Mouse (Mus musculus) brain, embryonic 14.5 days (tissue): ENCODE measurements around the gene Babam1. TPM values are rescaled to one million over a fixed set of nuclear protein-coding genes. Genes with fewer than 3 reads are reported as not detected.

Experiments
- DNase-seq: peaks from one replicate; pipeline ENCODE4 v3.0.0-alpha.2; 2011; ENCODE audit warnings: low read depth
- CTCF ChIP-seq: fragments of 200-500 bp; IDR thresholded peaks from 2 replicates; pipeline ENCODE4 v1.5.1; 2012; ENCODE audit warnings: inconsistent platforms, mild to moderate bottlenecking, moderate library complexity, borderline replicate concordance; ENCODE audit not compliant: insufficient read depth, insufficient read length; ENCODE audit errors: extremely low read depth
- POLR2A ChIP-seq: fragments of 200-500 bp; IDR thresholded peaks from 2 replicates; pipeline ENCODE4 v1.6.1; 2012; ENCODE audit warnings: mild to moderate bottlenecking, inconsistent platforms, borderline replicate concordance; ENCODE audit not compliant: poor library complexity, insufficient read depth, insufficient read length, severe bottlenecking; ENCODE audit errors: extremely low read depth
- polyA plus RNA-seq: library from polyadenylated mRNA; depleted of rRNA; stranded (reverse); fragments of >200 nt; gene quantifications from 2 replicates; pipeline ENCODE4 v1.2.3, GENCODE M21; 2012

The Babam1 gene
- polyA plus RNA-seq, 1 experiment, result 115 TPM

DNA sequence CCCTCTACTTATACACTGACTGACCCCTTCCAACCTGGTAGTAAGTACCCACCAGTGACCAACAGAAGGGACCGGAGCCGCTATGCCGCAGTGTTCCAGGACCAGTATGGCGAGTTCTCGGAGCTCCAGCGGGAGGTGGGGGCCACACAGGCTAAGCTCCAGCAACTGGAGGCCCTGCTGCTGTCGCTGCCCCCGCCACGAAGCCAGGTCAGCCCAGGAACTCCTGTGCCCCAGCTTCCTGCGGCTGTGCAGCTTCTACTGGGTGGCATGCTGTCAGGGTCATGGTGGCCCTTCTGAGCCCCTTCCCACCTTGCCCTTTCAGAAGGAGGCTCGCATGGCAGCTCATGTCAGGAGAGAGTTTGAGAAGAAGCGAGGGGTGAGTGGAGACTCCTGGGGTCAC, 24.2 kb upstream of the Babam1 start:
- DNase-seq, result no peak
- TF ChIP-seq POLR2A (no peak), CTCF (no peak)

GRCm38 (mm10) chr8:71373000-71373399, 23.7 kb upstream of the Babam1 start:
- TF ChIP-seq CTCF, result no peak
- TF ChIP-seq POLR2A, result no peak
- DNase-seq, result no peak

DNA sequence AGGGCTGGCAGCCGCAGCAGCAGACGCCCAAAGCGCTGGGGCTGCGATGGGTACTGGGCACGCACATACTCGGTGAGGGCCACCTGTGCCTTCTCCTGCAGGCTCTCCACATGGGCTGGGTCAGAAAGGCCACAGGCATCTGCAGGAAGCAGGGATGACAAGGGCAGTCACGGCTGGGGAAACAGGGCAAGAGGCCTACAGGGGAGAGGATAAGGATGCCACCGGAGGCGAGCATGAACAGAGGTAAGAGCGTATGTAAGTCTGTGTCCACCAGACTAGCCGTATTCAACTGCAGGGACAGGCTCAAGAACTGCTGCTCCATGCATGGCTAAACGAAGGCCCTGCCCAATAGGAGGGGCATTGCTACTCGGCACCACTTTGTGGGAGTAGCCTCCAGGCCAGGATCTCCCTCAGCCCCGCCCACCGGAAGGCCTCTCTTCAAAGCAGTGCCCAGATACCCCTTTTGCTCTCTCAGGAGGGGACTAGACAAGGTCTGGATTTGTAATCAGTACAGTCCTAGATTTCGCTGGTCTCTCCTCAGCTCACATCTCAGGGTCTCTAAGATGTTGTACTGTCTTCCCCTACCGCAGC, 21.9 kb upstream of the Babam1 start:
- no peak for DNase-seq
- TF ChIP-seq CTCF (no peak), POLR2A (no peak)

- TF ChIP-seq CTCF (no peak), POLR2A (0 out of 2 replicates have a peak, but pooled peaks have one; percentile 12)
- DNase-seq, result peak; percentile 82
Measured at GRCm38 (mm10) chr8:71375581-71376422, 20.9 kb upstream of the Babam1 start.

DNA sequence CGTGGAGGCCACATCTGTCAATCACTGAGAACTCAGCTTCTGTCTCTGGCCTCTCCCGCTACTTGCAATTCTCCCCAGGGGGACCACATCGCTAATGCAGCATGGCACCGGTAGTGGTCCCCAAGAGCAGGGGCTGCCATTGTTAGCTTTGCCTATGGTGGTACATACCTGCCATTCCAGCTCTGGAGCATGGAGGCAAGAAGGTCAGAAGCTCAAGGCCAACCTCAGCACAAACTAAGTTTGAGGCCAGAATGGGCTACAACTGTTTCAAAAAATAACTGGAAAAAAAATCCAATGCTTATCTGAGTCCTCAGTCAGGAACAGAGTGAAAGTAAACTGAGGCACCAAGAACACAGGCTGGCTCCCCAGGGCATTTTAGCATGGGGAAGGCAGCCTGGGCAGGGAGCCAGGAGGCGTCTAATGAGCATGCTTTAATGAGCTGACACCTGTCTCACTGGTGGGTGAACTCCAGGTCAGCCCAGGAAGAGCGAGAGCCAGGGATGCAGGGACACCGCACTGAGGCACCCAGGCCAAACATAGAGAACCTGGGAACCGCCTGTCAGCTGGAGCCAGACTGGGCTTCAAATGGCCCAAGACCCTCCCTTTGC, 20.1 kb upstream of the Babam1 start:
- TF ChIP-seq CTCF (no peak), POLR2A (no peak)
- DNase-seq, result peak; percentile 32

DNA sequence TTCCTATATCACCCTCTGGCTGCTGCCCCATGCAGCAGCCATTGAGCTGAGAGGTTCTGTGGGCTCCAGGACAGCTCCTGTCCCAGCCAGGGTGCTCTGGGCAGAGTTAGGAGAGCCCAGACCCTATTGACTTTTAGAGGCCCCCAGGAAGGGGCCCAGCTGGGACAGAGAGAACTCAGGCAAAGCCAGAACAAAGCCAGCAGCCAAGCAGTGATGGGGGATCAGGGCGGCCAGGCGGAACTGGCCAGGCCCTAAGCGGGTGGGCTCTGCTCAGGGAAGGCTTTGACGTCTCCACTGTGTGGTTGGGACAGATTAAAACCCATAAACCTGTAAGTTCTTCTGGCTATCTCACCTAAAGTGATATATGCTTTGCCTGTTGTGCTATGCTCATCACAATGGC, 17.7 kb upstream of the Babam1 start:
- DNase-seq, result no peak
- no peak for TF ChIP-seq POLR2A

GRCm38 (mm10) chr8:71379512-71380075, 17.1 kb upstream of the Babam1 start:
- DNase-seq, result no peak
- TF ChIP-seq POLR2A (no peak), CTCF (no peak)

GRCm38 (mm10) chr8:71380178-71381171, 16.2 kb upstream of the Babam1 start:
- no peak for DNase-seq
- TF ChIP-seq POLR2A (no peak), CTCF (no peak)

DNA sequence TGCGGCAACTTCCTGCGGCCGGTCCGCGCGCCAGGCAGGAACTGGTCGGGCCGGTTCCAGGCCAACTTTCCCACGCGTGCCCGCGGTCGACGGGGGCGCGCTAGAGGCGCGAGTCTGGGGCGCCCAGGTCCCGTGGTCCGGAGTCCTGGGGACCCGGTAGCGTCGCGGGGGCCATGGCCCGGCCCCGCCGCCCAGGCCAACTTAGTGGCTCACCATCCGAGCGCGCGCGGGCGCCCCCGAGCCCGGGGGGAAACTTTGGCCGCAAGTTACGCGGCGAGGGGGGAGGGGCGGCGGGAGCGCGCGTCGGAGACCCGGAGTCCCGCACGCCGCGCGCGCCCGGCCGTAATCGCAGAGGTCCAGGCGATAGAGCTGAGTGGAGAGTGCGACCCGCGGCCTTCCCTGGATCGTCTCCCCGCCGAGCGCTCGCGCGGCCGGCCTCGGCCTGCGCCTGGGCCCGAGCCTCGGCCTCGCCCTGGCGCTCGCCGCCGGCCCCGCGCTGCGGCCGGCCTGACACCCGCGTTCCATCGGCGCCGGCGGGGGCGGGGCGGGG, 15.2 kb upstream of the Babam1 start, which contains the start of gene Nr2f6:
Gene Nr2f6 (minus strand): TSS at position 540 of the 550 bp plus-strand sequence.
- peak; percentile 75 for DNase-seq

More for the DNA sequence above, 15.2 kb upstream of the Babam1 start, which contains the start of gene Nr2f6:
- TF ChIP-seq POLR2A (0 out of 2 replicates have a peak, but pooled peaks have one; percentile 13), CTCF (no peak)
